Mouse (Mus musculus): ENCODE results near the gene BC051665. TPM values are rescaled to one million over a fixed set of nuclear protein-coding genes. Genes with fewer than 3 reads are reported as not detected.

The BC051665 gene
- polyA plus RNA-seq, 1 experiment from 2014 or later, result not detected

- Histone ChIP-seq H3K4me3 (no peak overlapping the region), H3K9ac (no peak overlapping the region), H3K4me1 (no peaks in the 10 kb centered on the region), H3K9me3 (no peaks in the 10 kb centered on the region), H3K27me3 (replicated peaks) (no peaks in the 10 kb centered on the region), H3K27ac (no peak overlapping the region), H3K36me3 (replicated peaks) (peaks cover 42% of the 10 kb centered on the region), H3K4me2 (no peak overlapping the region)
- ATAC-seq (replicated peaks), result no peak
- 39% methylated on average over 6 of the region's 6 CpGs for WGBS
These were observed 27.0 kb downstream of the BC051665 start for GRCm38 (mm10) chr13:60759136-60759535.

- H3K4me2 ChIP-seq, result no peak overlapping the region
- H3K9ac ChIP-seq, result no peak overlapping the region
- H3K4me1 ChIP-seq, result no peaks in the 10 kb centered on the region
- no peaks in the 10 kb centered on the region for H3K27me3 ChIP-seq (replicated peaks)
- ATAC-seq (replicated peaks), result no peak
- H3K9me3 ChIP-seq, result no peaks in the 10 kb centered on the region
- WGBS, result 91% methylated on average over 13 of the region's 13 CpGs
- peaks cover 50% of the 10 kb centered on the region for H3K36me3 ChIP-seq (replicated peaks)
- H3K4me3 ChIP-seq, result no peak overlapping the region
- H3K27ac ChIP-seq, result no peak overlapping the region
These were observed 28.9 kb downstream of the BC051665 start for GRCm38 (mm10) chr13:60757292-60757691.

- Histone ChIP-seq H3K4me2 (no peak overlapping the region), H3K27me3 (replicated peaks) (no peaks in the 10 kb centered on the region), H3K4me3 (no peak overlapping the region), H3K36me3 (replicated peaks) (peaks cover 53% of the 10 kb centered on the region), H3K4me1 (no peaks in the 10 kb centered on the region), H3K27ac (no peak overlapping the region), H3K9ac (no peak overlapping the region), H3K9me3 (no peaks in the 10 kb centered on the region)
- ATAC-seq (replicated peaks), result no peak
- 90% methylated on average over 2 of the region's 2 CpGs for WGBS
These were observed 30.9 kb downstream of the BC051665 start for GRCm38 (mm10) chr13:60755251-60755650.

GRCm38 (mm10) chr13:60753216-60753615 is 32.9 kb downstream of the BC051665 start:
- no peaks in the 10 kb centered on the region for H3K9me3 ChIP-seq
- no peak overlapping the region for H3K9ac ChIP-seq
- H3K4me3 ChIP-seq, result no peak overlapping the region
- no peaks in the 10 kb centered on the region for H3K4me1 ChIP-seq
- H3K36me3 ChIP-seq (replicated peaks), result peaks cover 69% of the 10 kb centered on the region
- WGBS, result 98% methylated on average over 6 of the region's 6 CpGs
- H3K27ac ChIP-seq, result no peak overlapping the region
- no peaks in the 10 kb centered on the region for H3K27me3 ChIP-seq (replicated peaks)
- ATAC-seq (replicated peaks), result no peak
- H3K4me2 ChIP-seq, result no peak overlapping the region

- WGBS, result 94% methylated on average over 7 of the region's 7 CpGs
These were observed 35.2 kb downstream of the BC051665 start for GRCm38 (mm10) chr13:60750930-60751329.

GRCm38 (mm10) chr13:60748556-60748955 is 37.6 kb downstream of the BC051665 start:
- Histone ChIP-seq H3K9me3 (no peaks in the 10 kb centered on the region), H3K36me3 (replicated peaks) (peaks cover 57% of the 10 kb centered on the region), H3K4me2 (no peak overlapping the region), H3K4me1 (peaks cover 5% of the 10 kb centered on the region; the same call in 1 of the 2 replicates), H3K4me3 (no peak overlapping the region), H3K9ac (no peak overlapping the region), H3K27me3 (replicated peaks) (no peaks in the 10 kb centered on the region), H3K27ac (no peak overlapping the region)
- ATAC-seq (replicated peaks), result no peak
- 94% methylated on average over 2 of the region's 2 CpGs for WGBS

More at GRCm38 (mm10) chr13:60750930-60751329, 35.2 kb downstream of the BC051665 start:
- H3K9ac ChIP-seq, result no peak overlapping the region
- H3K36me3 ChIP-seq (replicated peaks), result peaks cover 62% of the 10 kb centered on the region
- H3K27ac ChIP-seq, result no peak overlapping the region
- H3K9me3 ChIP-seq, result no peaks in the 10 kb centered on the region
- no peak overlapping the region for H3K4me2 ChIP-seq
- no peak overlapping the region for H3K4me3 ChIP-seq
- no peaks in the 10 kb centered on the region for H3K27me3 ChIP-seq (replicated peaks)
- ATAC-seq (replicated peaks), result no peak
- no peaks in the 10 kb centered on the region for H3K4me1 ChIP-seq

- 89% methylated on average over 1 of the region's 1 CpGs for WGBS
- no peaks in the 10 kb centered on the region for H3K9me3 ChIP-seq
- H3K4me3 ChIP-seq, result no peak overlapping the region
- no peaks in the 10 kb centered on the region for H3K27me3 ChIP-seq (replicated peaks)
- no peak overlapping the region for H3K27ac ChIP-seq
- no peak for ATAC-seq (replicated peaks)
- peaks cover 5% of the 10 kb centered on the region; the same call in 1 of the 2 replicates for H3K4me1 ChIP-seq
- H3K36me3 ChIP-seq (replicated peaks), result peaks cover 44% of the 10 kb centered on the region
- no peak overlapping the region for H3K4me2 ChIP-seq
- no peak overlapping the region for H3K9ac ChIP-seq
These were observed 39.0 kb downstream of the BC051665 start for GRCm38 (mm10) chr13:60747201-60747600.

- Histone ChIP-seq H3K4me1 (peaks cover 5% of the 10 kb centered on the region; the same call in 1 of the 2 replicates), H3K27me3 (replicated peaks) (no peaks in the 10 kb centered on the region), H3K9me3 (no peaks in the 10 kb centered on the region), H3K4me3 (no peak overlapping the region), H3K36me3 (replicated peaks) (peaks cover 44% of the 10 kb centered on the region), H3K27ac (no peak overlapping the region), H3K4me2 (no peak overlapping the region), H3K9ac (no peak overlapping the region)
- 42% methylated on average over 1 of the region's 1 CpGs for WGBS
- ATAC-seq (replicated peaks), result no peak
These were observed 39.9 kb downstream of the BC051665 start for GRCm38 (mm10) chr13:60746271-60746670.

- 90% methylated on average over 12 of the region's 12 CpGs for WGBS
- Histone ChIP-seq H3K36me3 (replicated peaks) (peaks cover 43% of the 10 kb centered on the region), H3K27ac (no peak overlapping the region), H3K4me1 (peaks cover 5% of the 10 kb centered on the region; the same call in 1 of the 2 replicates), H3K4me2 (no peak overlapping the region), H3K27me3 (replicated peaks) (no peaks in the 10 kb centered on the region), H3K9ac (no peak overlapping the region), H3K9me3 (no peaks in the 10 kb centered on the region), H3K4me3 (no peak overlapping the region)
- no peak for ATAC-seq (replicated peaks)
These were observed 40.8 kb downstream of the BC051665 start for GRCm38 (mm10) chr13:60745358-60745757.

- WGBS, result 92% methylated on average over 3 of the region's 3 CpGs
- no peaks in the 10 kb centered on the region for H3K9me3 ChIP-seq
- no peak overlapping the region for H3K27ac ChIP-seq
- peaks cover 5% of the 10 kb centered on the region; the same call in 1 of the 2 replicates for H3K4me1 ChIP-seq
- ATAC-seq (replicated peaks), result no peak
- H3K27me3 ChIP-seq (replicated peaks), result no peaks in the 10 kb centered on the region
- H3K36me3 ChIP-seq (replicated peaks), result peaks cover 43% of the 10 kb centered on the region
- H3K4me2 ChIP-seq, result no peak overlapping the region
- no peak overlapping the region for H3K4me3 ChIP-seq
- no peak overlapping the region for H3K9ac ChIP-seq
These were observed 41.4 kb downstream of the BC051665 start for GRCm38 (mm10) chr13:60744736-60745135.

- Histone ChIP-seq H3K4me2 (no peak overlapping the region), H3K27me3 (replicated peaks) (no peaks in the 10 kb centered on the region), H3K4me3 (no peak overlapping the region), H3K36me3 (replicated peaks) (peaks cover 40% of the 10 kb centered on the region), H3K9ac (no peak overlapping the region), H3K27ac (peak overlapping the region; percentile 40; the same call in 1 of the 2 replicates), H3K9me3 (no peaks in the 10 kb centered on the region), H3K4me1 (peaks cover 5% of the 10 kb centered on the region; the same call in 1 of the 2 replicates)
- peak; percentile 54 for ATAC-seq (replicated peaks)
- 34% methylated on average over 7 of the region's 7 CpGs for WGBS
These were observed 42.1 kb downstream of the BC051665 start for GRCm38 (mm10) chr13:60744078-60744460.

- 68% methylated on average over 13 of the region's 13 CpGs for WGBS
- Histone ChIP-seq H3K9ac (no peak overlapping the region), H3K4me3 (no peak overlapping the region), H3K36me3 (replicated peaks) (peaks cover 34% of the 10 kb centered on the region), H3K4me1 (peaks cover 5% of the 10 kb centered on the region; the same call in 1 of the 2 replicates), H3K9me3 (no peaks in the 10 kb centered on the region), H3K27me3 (replicated peaks) (no peaks in the 10 kb centered on the region), H3K4me2 (no peak overlapping the region), H3K27ac (peak overlapping the region; percentile 40; the same call in 1 of the 2 replicates)
- ATAC-seq (replicated peaks), result peak; percentile 28
These were observed 42.6 kb downstream of the BC051665 start for GRCm38 (mm10) chr13:60743381-60744077.

GRCm38 (mm10) chr13:60742611-60743010 is 43.6 kb downstream of the BC051665 start:
- no peak overlapping the region for H3K4me3 ChIP-seq
- H3K27ac ChIP-seq, result no peak overlapping the region
- no peaks in the 10 kb centered on the region for H3K9me3 ChIP-seq
- ATAC-seq (replicated peaks), result no peak
- no peak overlapping the region for H3K4me2 ChIP-seq
- H3K36me3 ChIP-seq (replicated peaks), result peaks cover 27% of the 10 kb centered on the region
- WGBS, result 94% methylated on average over 3 of the region's 3 CpGs
- H3K9ac ChIP-seq, result no peak overlapping the region
- H3K4me1 ChIP-seq, result peaks cover 13% of the 10 kb centered on the region; the same call in 1 of the 2 replicates
- no peaks in the 10 kb centered on the region for H3K27me3 ChIP-seq (replicated peaks)

Measured in midbrain, embryonic 15.5 days (tissue).